Mouse (Mus musculus): Measurements from ENCODE around the gene Tarsl2.

The Tarsl2 gene

DNA sequence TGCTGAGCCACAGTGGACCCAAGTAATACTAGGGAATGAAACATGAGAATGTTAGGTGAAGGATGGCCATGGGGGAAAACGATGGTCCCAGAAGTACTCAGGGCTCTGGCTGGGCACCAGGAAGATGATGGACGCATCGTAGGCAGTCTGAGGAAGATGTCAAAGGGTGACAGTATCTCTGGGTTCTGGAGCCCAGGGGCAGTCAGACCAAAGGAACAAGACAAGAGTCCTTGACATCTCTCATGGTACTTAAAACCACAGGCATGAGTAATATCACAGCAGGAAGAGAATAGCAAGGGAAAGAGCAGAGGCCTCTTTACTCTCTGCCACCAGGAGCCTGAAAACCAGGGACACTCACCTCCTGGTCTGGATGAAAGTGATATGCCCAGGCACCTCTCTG, 90.6 kb downstream of the Tarsl2 start:
- no peak for DNase-seq (ENCODE audit: low read depth, low spot score)

DNA sequence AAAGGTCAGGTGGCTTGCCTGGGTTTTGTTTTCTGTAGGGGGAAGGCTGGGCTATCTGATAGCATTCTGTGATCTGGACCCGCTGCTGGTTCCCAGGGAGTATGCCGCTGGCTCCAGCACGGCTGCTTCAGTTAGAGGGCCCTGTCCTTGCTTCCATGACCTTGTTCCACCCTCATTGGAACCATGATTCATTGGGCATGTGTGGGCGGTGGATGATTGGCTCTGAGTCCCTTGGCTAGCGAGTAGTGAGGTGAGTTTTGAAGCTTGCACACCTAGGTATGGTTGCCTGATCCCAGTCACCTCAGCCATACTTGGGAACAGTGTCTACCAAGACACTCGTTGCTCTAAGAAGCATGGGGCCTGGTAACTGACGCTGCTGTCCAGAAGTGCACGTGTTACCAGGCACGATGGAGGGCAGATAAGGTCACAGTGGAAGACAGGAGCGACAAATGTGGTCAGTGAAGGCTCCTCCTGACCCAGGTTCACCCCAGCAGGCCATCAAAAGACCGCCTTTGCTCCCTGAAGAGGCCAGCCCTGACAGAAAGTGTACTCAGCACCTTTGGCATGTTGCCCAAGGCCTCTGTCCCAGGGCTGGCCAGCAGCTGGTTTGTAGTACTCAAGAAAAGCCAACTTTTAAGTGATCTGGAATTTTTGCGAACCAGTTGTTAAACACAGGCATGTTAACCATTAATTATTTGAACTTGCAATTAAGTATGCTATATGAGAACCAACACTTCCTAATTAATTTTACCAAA, 92.8 kb downstream of the Tarsl2 start:
- DNase-seq (ENCODE audit: low read depth, low spot score), result peak; percentile 14

All from R1 (cell line).